Mouse (Mus musculus) urinary bladder, postnatal 10 days (tissue): Measurements from ENCODE around the gene Dhps.
"Not testable (repeated sequence)": the region's sequence is repeated elsewhere in the genome, so short reads cannot be mapped to it uniquely, and the experiment has no call there.

Source experiments
- DNase-seq: peaks from one replicate; pipeline ENCODE4 v3.0.0; 2022; ENCODE audit warnings: low spot score

Dhps gene

GRCm38 (mm10) chr8:85096196-85096595 is 24.6 kb downstream of the Dhps start:
- DNase-seq, result no peak

- DNase-seq, result no peak
Measured at GRCm38 (mm10) chr8:85096850-85097249, 25.3 kb downstream of the Dhps start.

- no peak for DNase-seq
Measured at GRCm38 (mm10) chr8:85100076-85100665, 28.6 kb downstream of the Dhps start.

GRCm38 (mm10) chr8:85113241-85113640 is 41.7 kb downstream of the Dhps start:
- no peak for DNase-seq

GRCm38 (mm10) chr8:85115501-85115900 is 43.9 kb downstream of the Dhps start:
- no peak for DNase-seq

- DNase-seq, result no peak
Measured at GRCm38 (mm10) chr8:85116984-85117383, 45.4 kb downstream of the Dhps start.

- no peak for DNase-seq
Measured at GRCm38 (mm10) chr8:85119052-85119981, 47.8 kb downstream of the Dhps start.

GRCm38 (mm10) chr8:85120251-85120650 is 48.7 kb downstream of the Dhps start:
- not testable (repeated sequence) for DNase-seq

- no peak for DNase-seq
Measured at GRCm38 (mm10) chr8:85122995-85123394, 51.4 kb downstream of the Dhps start, which contains the start of gene Zfp791. Gene Zfp791, minus strand, starts transcription at chr8:85123095.

- no peak for DNase-seq
Measured at GRCm38 (mm10) chr8:85123691-85124090, 52.1 kb downstream of the Dhps start.
